Mouse (Mus musculus) small intestine, adult 2 months (tissue): ENCODE measurements at regions not wholly inside any gene's neighbourhood (a gene's known extent, or its start where the extent isn't known, plus 50 kb on each side); places are given as distances from the start of the nearest gene placed in this dataset.

Source experiments
- CTCF ChIP-seq: fragments of 200-500 bp; IDR thresholded peaks from 2 replicates; pipeline ENCODE4 v1.5.1; 2012; ENCODE audit warnings: low read depth, mild to moderate bottlenecking, control low read depth, inconsistent platforms, low read length, moderate library complexity, mixed read lengths; ENCODE audit not compliant: insufficient replicate concordance, insufficient read length; ENCODE audit errors: extremely low read depth
- POLR2A ChIP-seq: fragments of 200-500 bp; IDR thresholded peaks from 2 replicates; pipeline ENCODE4 v1.6.1; 2012; ENCODE audit warnings: low read depth, mild to moderate bottlenecking, control low read depth, inconsistent platforms, low read length, moderate library complexity

DNA sequence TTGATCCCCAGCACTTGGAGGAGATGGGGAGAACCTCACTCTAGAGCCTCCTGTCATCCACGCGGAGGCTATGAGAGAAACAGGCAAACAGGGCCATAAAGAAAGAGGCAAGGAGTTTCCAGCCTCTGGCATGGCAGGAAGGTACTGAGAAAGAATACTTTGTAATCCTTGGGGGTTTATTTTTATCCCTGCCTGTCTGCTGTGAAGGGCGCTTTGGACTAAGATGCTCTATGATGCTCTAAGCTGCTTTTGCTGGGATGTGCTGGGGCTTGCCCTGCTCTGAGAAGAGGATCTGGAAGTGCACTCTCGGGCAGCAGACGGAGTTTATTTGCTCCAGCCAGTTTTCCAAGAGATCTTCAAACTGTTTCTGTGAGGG lies 141.7 kb downstream of the Qrsl1 start:
- no peak for TF ChIP-seq POLR2A
- TF ChIP-seq CTCF = no peak
